Mouse (Mus musculus): ENCODE data around the gene Cbr4. TPM values are rescaled to one million over a fixed set of nuclear protein-coding genes. Genes with fewer than 3 reads are reported as not detected.

Cbr4 gene
- polyA plus RNA-seq, 1 experiment from 2014 or later: 37.7 TPM

DNA sequence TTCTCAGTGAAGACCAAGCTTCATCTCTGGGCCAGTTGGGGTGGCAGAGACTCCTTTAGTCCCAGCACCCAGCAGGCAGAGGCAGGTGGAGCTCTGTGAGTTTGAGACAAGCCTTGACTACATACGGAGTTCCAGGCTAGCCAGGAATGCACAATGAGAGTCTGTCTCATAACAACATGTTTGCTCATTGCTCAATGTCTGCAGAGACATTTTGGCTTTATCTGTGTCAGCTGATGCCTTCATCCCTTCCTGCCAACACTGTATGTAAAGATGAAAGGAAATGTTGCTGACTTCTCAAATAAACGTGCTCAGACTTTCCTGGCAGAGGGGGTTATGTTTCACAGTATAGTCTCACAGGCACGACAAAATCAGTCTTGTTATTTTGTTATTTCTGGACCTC lies 13.4 kb downstream of the Cbr4 start:
- H3K27me3 ChIP-seq (replicated peaks; ENCODE audit: insufficient read depth, low read length): no peaks in the 10 kb centered on the region
- H3K4me3 ChIP-seq (ENCODE audit: low read depth, low read length): no peak overlapping the region
- no peaks in the 10 kb centered on the region for H3K36me3 ChIP-seq (ENCODE audit: insufficient read depth, low read length)
- no peak overlapping the region for H3K9ac ChIP-seq (replicated peaks; ENCODE audit: low read depth)
- WGBS: 19% methylated on average over 3 of the region's 3 CpGs
- no peaks in the 10 kb centered on the region for H3K4me1 ChIP-seq (ENCODE audit: insufficient read depth, low read depth, low read length)
- TF ChIP-seq EP300 (IDR thresholded peaks at IDR 0.05): no peak
- TF ChIP-seq CTCF (IDR thresholded peaks at IDR 0.05): no peak
- H3K9me3 ChIP-seq (ENCODE audit: low read length): no peaks in the 10 kb centered on the region
- H3K4me2 ChIP-seq (replicated peaks; ENCODE audit: low read depth, low read length): no peak overlapping the region
- DNase-seq (ENCODE audit: low spot score): peak; percentile 37
- ATAC-seq: no peak
- no peak overlapping the region for H3K27ac ChIP-seq (ENCODE audit: low read length)

GRCm38 (mm10) chr8:61502277-61502676 lies 14.7 kb downstream of the Cbr4 start:
- Histone ChIP-seq H3K9me3 (ENCODE audit: low read length) (no peaks in the 10 kb centered on the region), H3K4me1 (ENCODE audit: insufficient read depth, low read depth, low read length) (no peaks in the 10 kb centered on the region), H3K4me3 (ENCODE audit: low read depth, low read length) (no peak overlapping the region), H3K36me3 (ENCODE audit: insufficient read depth, low read length) (no peaks in the 10 kb centered on the region), H3K9ac (replicated peaks; ENCODE audit: low read depth) (no peak overlapping the region), H3K4me2 (replicated peaks; ENCODE audit: low read depth, low read length) (no peak overlapping the region), H3K27ac (ENCODE audit: low read length) (no peak overlapping the region), H3K27me3 (replicated peaks; ENCODE audit: insufficient read depth, low read length) (no peaks in the 10 kb centered on the region)
- TF ChIP-seq CTCF (IDR thresholded peaks at IDR 0.05) (no peak), EP300 (IDR thresholded peaks at IDR 0.05) (no peak)
- ATAC-seq: no peak
- DNase-seq (ENCODE audit: low spot score): no peak

- TF ChIP-seq CTCF (IDR thresholded peaks at IDR 0.05) (no peak), EP300 (IDR thresholded peaks at IDR 0.05) (no peak)
- no peaks in the 10 kb centered on the region; the same call in 1 of the 2 replicates for H3K36me3 ChIP-seq (ENCODE audit: insufficient read depth, low read length)
Observed at GRCm38 (mm10) chr8:61515110-61515930, 27.8 kb downstream of the Cbr4 start.

DNA sequence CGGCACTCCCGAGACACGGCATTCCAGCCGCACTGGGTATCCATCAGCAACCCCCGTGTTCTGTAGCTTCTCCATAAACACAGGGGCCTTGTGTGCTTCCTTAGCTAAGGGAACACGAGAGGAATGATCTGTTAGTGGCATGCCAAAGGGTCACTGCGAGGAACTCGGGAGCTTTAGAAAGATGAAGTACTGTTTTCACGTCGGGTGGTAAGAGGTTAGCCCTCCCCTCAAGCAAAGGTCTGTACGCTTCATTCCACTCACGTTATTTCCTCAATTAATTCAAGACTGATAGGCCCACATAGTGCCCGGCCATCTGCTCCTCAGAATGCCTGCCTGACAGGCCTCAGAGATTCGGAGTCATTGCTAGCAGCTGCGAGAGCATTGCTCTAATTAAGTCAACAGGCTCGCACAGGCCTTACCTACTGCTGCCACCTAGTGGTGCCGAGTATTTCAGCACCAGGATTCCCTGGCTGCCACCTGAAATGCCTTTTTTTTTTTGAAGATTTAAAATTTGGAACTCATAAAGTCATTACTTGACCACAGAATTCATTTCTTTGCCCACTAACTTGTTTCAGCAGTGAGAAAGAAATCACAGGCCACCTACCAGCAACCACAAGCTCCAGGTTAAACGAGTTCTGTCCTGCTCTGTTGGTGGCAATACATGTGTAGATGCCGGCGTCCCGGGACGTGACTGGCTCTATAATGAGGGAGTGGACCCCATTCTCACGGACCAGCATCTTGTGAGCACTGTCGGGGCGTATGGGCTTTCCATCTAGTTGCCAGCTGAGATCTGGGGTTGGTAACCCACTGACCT lies 28.6 kb downstream of the Cbr4 start:
- ATAC-seq (peak; percentile 50), DNase-seq (ENCODE audit: low spot score) (peak; percentile 79)
- Histone ChIP-seq H3K4me2 (replicated peaks; ENCODE audit: low read depth, low read length) (no peak overlapping the region), H3K27me3 (replicated peaks; ENCODE audit: insufficient read depth, low read length) (no peaks in the 10 kb centered on the region), H3K4me1 (ENCODE audit: insufficient read depth, low read depth, low read length) (no peaks in the 10 kb centered on the region), H3K9me3 (ENCODE audit: low read length) (no peaks in the 10 kb centered on the region), H3K4me3 (ENCODE audit: low read depth, low read length) (no peak overlapping the region), H3K27ac (ENCODE audit: low read length) (no peak overlapping the region), H3K9ac (replicated peaks; ENCODE audit: low read depth) (no peak overlapping the region), H3K36me3 (ENCODE audit: insufficient read depth, low read length) (no peaks in the 10 kb centered on the region; the same call in 1 of the 2 replicates)
- TF ChIP-seq EP300 (IDR thresholded peaks at IDR 0.05) (no peak), CTCF (IDR thresholded peaks at IDR 0.05) (peak; percentile 92)
- WGBS: 55% methylated on average over 25 of the region's 25 CpGs

More at GRCm38 (mm10) chr8:61515110-61515930, 27.8 kb downstream of the Cbr4 start:
- Histone ChIP-seq H3K4me3 (ENCODE audit: low read depth, low read length) (no peak overlapping the region), H3K4me2 (replicated peaks; ENCODE audit: low read depth, low read length) (no peak overlapping the region), H3K9ac (replicated peaks; ENCODE audit: low read depth) (no peak overlapping the region), H3K27ac (ENCODE audit: low read length) (no peak overlapping the region), H3K27me3 (replicated peaks; ENCODE audit: insufficient read depth, low read length) (no peaks in the 10 kb centered on the region), H3K4me1 (ENCODE audit: insufficient read depth, low read depth, low read length) (no peaks in the 10 kb centered on the region), H3K9me3 (ENCODE audit: low read length) (no peaks in the 10 kb centered on the region)
- DNase-seq (ENCODE audit: low spot score) (no peak), ATAC-seq (no peak)
- WGBS: 93% methylated on average over 24 of the region's 24 CpGs

- H3K27me3 ChIP-seq (replicated peaks; ENCODE audit: insufficient read depth, low read length): no peaks in the 10 kb centered on the region
- no peak overlapping the region for H3K4me3 ChIP-seq (ENCODE audit: low read depth, low read length)
- no peak for TF ChIP-seq EP300 (IDR thresholded peaks at IDR 0.05)
- no peak for TF ChIP-seq CTCF (IDR thresholded peaks at IDR 0.05)
- no peaks in the 10 kb centered on the region; the same call in 1 of the 2 replicates for H3K36me3 ChIP-seq (ENCODE audit: insufficient read depth, low read length)
- DNase-seq (ENCODE audit: low spot score) (no peak), ATAC-seq (no peak)
- 78% methylated on average over 8 of the region's 8 CpGs for WGBS
- H3K9me3 ChIP-seq (ENCODE audit: low read length): no peaks in the 10 kb centered on the region
- H3K4me2 ChIP-seq (replicated peaks; ENCODE audit: low read depth, low read length): no peak overlapping the region
- H3K9ac ChIP-seq (replicated peaks; ENCODE audit: low read depth): no peak overlapping the region
- H3K4me1 ChIP-seq (ENCODE audit: insufficient read depth, low read depth, low read length): no peaks in the 10 kb centered on the region
- no peak overlapping the region for H3K27ac ChIP-seq (ENCODE audit: low read length)
Observed at GRCm38 (mm10) chr8:61516745-61517501, 29.4 kb downstream of the Cbr4 start.

Data from lung, postnatal 0 days (tissue).